8 mouse cellular contexts compared by ENCODE assay signal in the genomic region with DNA sequence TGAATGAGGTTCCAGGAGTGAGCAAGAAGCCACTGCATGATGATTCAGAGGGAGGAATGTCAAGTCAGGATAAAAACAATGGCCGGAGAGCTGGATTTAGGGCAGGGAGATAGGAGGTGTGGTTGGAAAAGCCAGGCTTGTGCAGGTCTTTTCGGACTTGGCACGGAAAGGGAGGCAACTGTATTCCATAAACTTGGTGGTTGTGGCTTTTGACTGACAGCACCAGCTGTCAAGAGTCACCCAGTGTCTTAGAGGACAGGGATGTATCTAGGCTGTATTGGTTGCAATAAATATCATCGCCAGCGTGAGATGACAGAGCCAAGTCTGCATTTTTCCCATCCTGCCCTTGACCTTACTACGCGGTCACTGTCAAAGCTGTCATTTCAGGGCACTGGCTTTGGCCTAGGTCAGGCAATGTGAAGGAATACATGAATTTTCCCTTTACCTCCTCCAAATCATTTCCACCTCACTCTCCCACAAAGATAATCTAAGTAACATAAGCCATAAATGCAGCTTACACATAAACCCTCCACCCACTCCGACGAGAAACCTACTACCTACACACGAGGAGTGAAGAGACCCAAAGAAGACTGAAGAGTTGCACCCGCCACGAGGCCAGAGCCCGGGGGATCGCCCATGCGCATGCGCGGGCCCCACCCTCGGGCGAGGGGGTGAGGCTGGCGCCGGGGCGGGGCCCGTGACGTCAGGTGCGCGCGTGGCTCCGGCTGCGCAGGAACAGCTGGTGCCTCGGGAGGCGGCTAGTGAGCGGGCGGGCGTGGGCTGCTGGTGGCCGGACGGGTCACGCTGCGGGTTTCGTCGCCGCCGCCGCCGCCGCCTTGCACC. TPM values are rescaled to one million over a fixed set of nuclear protein-coding genes. Genes with fewer than 3 reads are reported as not detected.
DNase-seq lines count a peak whose midpoint lies in the region; ATAC-seq and TF ChIP-seq lines count a peak whose summit lies in the region.

No protein-coding gene starts in this region.

- DNase-seq in adipocyte (ENCODE audit: low spot score), result peak; percentile 95
- peak; percentile 91 to 93 for DNase-seq in gastrocnemius, adult 8-10 months (ENCODE audit: low spot score in 2 of 2)
- DNase-seq in induced T-regulatory cell, adult 2 months (ENCODE audit: low read depth), result peak; percentile 96
- peak; percentile 73 to 90 for DNase-seq in left cerebral cortex, adult 8-10 months (ENCODE audit: low spot score in 2 of 2)
- DNase-seq in right cerebral cortex, adult 18-20 months, result peak; percentile 94
- DNase-seq in urinary bladder, adult 2 months (ENCODE audit: low spot score), result peak; percentile 93

- H3K4me1 ChIP-seq in cortical plate, adult 2 months (ENCODE audit: control insufficient read depth, insufficient read depth, low read length), result peaks cover 6% of the 10 kb centered on the region

- peak; percentile 97 for ATAC-seq in megakaryocyte, adult 5-6 weeks (ENCODE audit: poor library complexity, severe bottlenecking)

- H3K27ac ChIP-seq in cortical plate, adult 2 months (ENCODE audit: insufficient read depth, low read length), result peak overlapping the region; percentile 75; the same call in 1 of the 2 replicates

- peak overlapping the region; percentile 69 for H3K4me3 ChIP-seq in cortical plate, adult 2 months (ENCODE audit: insufficient read depth, low read length)

- peak; percentile 64; the same call in 1 of the 2 replicates for TF ChIP-seq POLR2A in cortical plate, adult 2 months (IDR thresholded peaks at IDR 0.05; ENCODE audit: extremely low read depth, insufficient read depth, low read length)

- no peak for TF ChIP-seq CTCF in cortical plate, adult 2 months (IDR thresholded peaks at IDR 0.05; ENCODE audit: extremely low read depth, insufficient read depth, low read length)

RNA-seq across cellular contexts. Expression of a gene that starts 7.6 kb away (rescaled TPM):
- 10.7 and 11.3 TPM in 2 replicates for polyA plus RNA-seq in cortical plate, adult 2 months (2012; rRNA removed)
- 10 to 100 TPM; 15.7 to 18.3 (median 17.0) TPM for total RNA-seq in gastrocnemius, adult 8-10 months (2022)
- 10 to 100 TPM; 13.8 to 16.4 (median 16.0) TPM for total RNA-seq in left cerebral cortex, adult 8-10 months (2022)
- total RNA-seq in megakaryocyte, adult 5-6 weeks (2015), result 0.87 and 2.5 TPM in 2 replicates
- total RNA-seq in megakaryocyte, adult 5-6 weeks (2017), result 0.29 and 1.3 TPM in 2 replicates
- 7.5 and 14.4 TPM in 2 replicates for polyA plus RNA-seq in urinary bladder, adult 2 months (2012; rRNA removed)

RNA-seq across cellular contexts. Expression of a gene that starts 29.0 kb away (rescaled TPM):
- 0.11 and 0.27 TPM in 2 replicates for polyA plus RNA-seq in cortical plate, adult 2 months (2012; rRNA removed)
- total RNA-seq in gastrocnemius, adult 8-10 months (2022), result not detected
- not detected for total RNA-seq in left cerebral cortex, adult 8-10 months (2022)
- not detected in 2 replicates for total RNA-seq in megakaryocyte, adult 5-6 weeks (2015)
- not detected in 2 replicates for total RNA-seq in megakaryocyte, adult 5-6 weeks (2017)
- not detected in 2 replicates for polyA plus RNA-seq in urinary bladder, adult 2 months (2012; rRNA removed)

RNA-seq across cellular contexts. Expression of a gene that starts 56.7 kb away (rescaled TPM):
- polyA plus RNA-seq in cortical plate, adult 2 months (2012; rRNA removed), result 47.4 and 48.1 TPM in 2 replicates
- under 1 TPM in 3 of 4 experiments, not detected in 1; 0.24 to 0.36 (median 0.36) TPM for total RNA-seq in gastrocnemius, adult 8-10 months (2022)
- total RNA-seq in left cerebral cortex, adult 8-10 months (2022), result 10 to 100 TPM; 47.7 to 50.4 (median 48.3) TPM
- total RNA-seq in megakaryocyte, adult 5-6 weeks (2015), result 5.4 and 7.6 TPM in 2 replicates
- 6.4 and 6.5 TPM in 2 replicates for total RNA-seq in megakaryocyte, adult 5-6 weeks (2017)
- 1.6 and 1.8 TPM in 2 replicates for polyA plus RNA-seq in urinary bladder, adult 2 months (2012; rRNA removed)

Comparison
In these comparisons a context has a peak if more than half of its experiments do, and no peak if none do; other contexts are left out.
1. Peak in every context shown above with its lines: DNase-seq, ATAC-seq, H3K4me3 ChIP-seq and H3K27ac ChIP-seq.
2. RNA of a gene that starts 7.6 kb away (total RNA-seq): 15.7 to 18.3 TPM in gastrocnemius, adult 8-10 months and 13.8 to 16.4 TPM in left cerebral cortex, adult 8-10 months; 0.29 to 2.5 TPM in megakaryocyte, adult 5-6 weeks; every median in the first group is over 4 times any median in the second.
3. RNA of a gene that starts 56.7 kb away (total RNA-seq): 47.7 to 50.4 TPM in left cerebral cortex, adult 8-10 months; 5.4 to 7.6 TPM in megakaryocyte, adult 5-6 weeks and 0.24 to 0.36 TPM in gastrocnemius, adult 8-10 months; every median in the first group is over 4 times any median in the second.